Mouse (Mus musculus): ENCODE measurements around the gene Gria4. TPM values are rescaled to one million over a fixed set of nuclear protein-coding genes. Genes with fewer than 3 reads are reported as not detected.

Gria4 gene
- polyA plus RNA-seq, 1 experiment from 2014 or later = 36.8 TPM

GRCm38 (mm10) chr9:4631910-4632309, 164.1 kb downstream of the Gria4 start:
- no peak for ATAC-seq
- Histone ChIP-seq H3K9ac (ENCODE audit: low read depth, low read length) (no peak overlapping the region), H3K4me3 (ENCODE audit: low read depth, low read length) (no peak overlapping the region), H3K4me1 (ENCODE audit: control insufficient read depth, insufficient read depth, low read length) (no peaks in the 10 kb centered on the region), H3K27me3 (ENCODE audit: control insufficient read depth, insufficient read depth, low read depth, low read length) (no peaks in the 10 kb centered on the region), H3K36me3 (ENCODE audit: control insufficient read depth, insufficient read depth, low read length) (no peaks in the 10 kb centered on the region), H3K9me3 (replicated peaks; ENCODE audit: control insufficient read depth, low read length, poor library complexity, severe bottlenecking) (no peaks in the 10 kb centered on the region), H3K4me2 (ENCODE audit: low read length) (no peak overlapping the region), H3K27ac (ENCODE audit: low read length) (no peak overlapping the region)
- WGBS = 85% methylated on average over 4 of the region's 4 CpGs

- Histone ChIP-seq H3K27me3 (ENCODE audit: control insufficient read depth, insufficient read depth, low read depth, low read length) (no peaks in the 10 kb centered on the region), H3K4me3 (ENCODE audit: low read depth, low read length) (no peak overlapping the region), H3K9ac (ENCODE audit: low read depth, low read length) (no peak overlapping the region), H3K36me3 (ENCODE audit: control insufficient read depth, insufficient read depth, low read length) (no peaks in the 10 kb centered on the region), H3K27ac (ENCODE audit: low read length) (no peak overlapping the region), H3K4me2 (ENCODE audit: low read length) (no peak overlapping the region), H3K9me3 (replicated peaks; ENCODE audit: control insufficient read depth, low read length, poor library complexity, severe bottlenecking) (no peaks in the 10 kb centered on the region), H3K4me1 (ENCODE audit: control insufficient read depth, insufficient read depth, low read length) (no peaks in the 10 kb centered on the region)
- ATAC-seq = no peak
Measured at GRCm38 (mm10) chr9:4615286-4615685, 180.7 kb downstream of the Gria4 start.

GRCm38 (mm10) chr9:4605354-4605753, 190.7 kb downstream of the Gria4 start:
- Histone ChIP-seq H3K9me3 (replicated peaks; ENCODE audit: control insufficient read depth, low read length, poor library complexity, severe bottlenecking) (no peaks in the 10 kb centered on the region), H3K27me3 (ENCODE audit: control insufficient read depth, insufficient read depth, low read depth, low read length) (no peaks in the 10 kb centered on the region), H3K4me3 (ENCODE audit: low read depth, low read length) (no peak overlapping the region), H3K9ac (ENCODE audit: low read depth, low read length) (no peak overlapping the region), H3K27ac (ENCODE audit: low read length) (no peak overlapping the region), H3K4me1 (ENCODE audit: control insufficient read depth, insufficient read depth, low read length) (no peaks in the 10 kb centered on the region; the same call in 1 of the 2 replicates), H3K36me3 (ENCODE audit: control insufficient read depth, insufficient read depth, low read length) (no peaks in the 10 kb centered on the region), H3K4me2 (ENCODE audit: low read length) (no peak overlapping the region)
- 70% methylated on average over 3 of the region's 3 CpGs for WGBS
- ATAC-seq = no peak

- Histone ChIP-seq H3K4me2 (ENCODE audit: low read length) (no peak overlapping the region), H3K36me3 (ENCODE audit: control insufficient read depth, insufficient read depth, low read length) (no peaks in the 10 kb centered on the region), H3K9ac (ENCODE audit: low read depth, low read length) (no peak overlapping the region), H3K9me3 (replicated peaks; ENCODE audit: control insufficient read depth, low read length, poor library complexity, severe bottlenecking) (no peaks in the 10 kb centered on the region), H3K27ac (ENCODE audit: low read length) (no peak overlapping the region), H3K27me3 (ENCODE audit: control insufficient read depth, insufficient read depth, low read depth, low read length) (no peaks in the 10 kb centered on the region), H3K4me3 (ENCODE audit: low read depth, low read length) (no peak overlapping the region), H3K4me1 (ENCODE audit: control insufficient read depth, insufficient read depth, low read length) (no peaks in the 10 kb centered on the region; the same call in 1 of the 2 replicates)
- no peak for ATAC-seq
Measured at GRCm38 (mm10) chr9:4604236-4604635, 191.8 kb downstream of the Gria4 start.

GRCm38 (mm10) chr9:4601788-4602187, 194.2 kb downstream of the Gria4 start:
- H3K4me3 ChIP-seq (ENCODE audit: low read depth, low read length) = no peak overlapping the region
- H3K27ac ChIP-seq (ENCODE audit: low read length) = no peak overlapping the region
- ATAC-seq = no peak
- no peaks in the 10 kb centered on the region for H3K27me3 ChIP-seq (ENCODE audit: control insufficient read depth, insufficient read depth, low read depth, low read length)
- H3K4me2 ChIP-seq (ENCODE audit: low read length) = no peak overlapping the region
- H3K4me1 ChIP-seq (ENCODE audit: control insufficient read depth, insufficient read depth, low read length) = no peaks in the 10 kb centered on the region; the same call in 1 of the 2 replicates
- H3K9me3 ChIP-seq (replicated peaks; ENCODE audit: control insufficient read depth, low read length, poor library complexity, severe bottlenecking) = no peaks in the 10 kb centered on the region
- no peaks in the 10 kb centered on the region for H3K36me3 ChIP-seq (ENCODE audit: control insufficient read depth, insufficient read depth, low read length)
- 93% methylated on average over 2 of the region's 2 CpGs for WGBS
- H3K9ac ChIP-seq (ENCODE audit: low read depth, low read length) = no peak overlapping the region

GRCm38 (mm10) chr9:4573596-4573995, 222.4 kb downstream of the Gria4 start:
- WGBS = 83% methylated on average over 5 of the region's 5 CpGs
- Histone ChIP-seq H3K9ac (ENCODE audit: low read depth, low read length) (no peak overlapping the region), H3K27ac (ENCODE audit: low read length) (no peak overlapping the region), H3K4me2 (ENCODE audit: low read length) (no peak overlapping the region), H3K9me3 (replicated peaks; ENCODE audit: control insufficient read depth, low read length, poor library complexity, severe bottlenecking) (no peaks in the 10 kb centered on the region), H3K36me3 (ENCODE audit: control insufficient read depth, insufficient read depth, low read length) (no peaks in the 10 kb centered on the region), H3K4me1 (ENCODE audit: control insufficient read depth, insufficient read depth, low read length) (no peaks in the 10 kb centered on the region), H3K27me3 (ENCODE audit: control insufficient read depth, insufficient read depth, low read depth, low read length) (no peaks in the 10 kb centered on the region), H3K4me3 (ENCODE audit: low read depth, low read length) (no peak overlapping the region)
- ATAC-seq = no peak

GRCm38 (mm10) chr9:4555415-4555959, 240.5 kb downstream of the Gria4 start:
- no peak overlapping the region for H3K4me3 ChIP-seq (ENCODE audit: low read depth, low read length)
- no peak overlapping the region for H3K4me2 ChIP-seq (ENCODE audit: low read length)
- peak; percentile 72 for ATAC-seq
- H3K4me1 ChIP-seq (ENCODE audit: control insufficient read depth, insufficient read depth, low read length) = no peaks in the 10 kb centered on the region
- H3K9me3 ChIP-seq (replicated peaks; ENCODE audit: control insufficient read depth, low read length, poor library complexity, severe bottlenecking) = no peaks in the 10 kb centered on the region
- H3K9ac ChIP-seq (ENCODE audit: low read depth, low read length) = no peak overlapping the region
- H3K27me3 ChIP-seq (ENCODE audit: control insufficient read depth, insufficient read depth, low read depth, low read length) = no peaks in the 10 kb centered on the region
- H3K36me3 ChIP-seq (ENCODE audit: control insufficient read depth, insufficient read depth, low read length) = no peaks in the 10 kb centered on the region
- no peak overlapping the region for H3K27ac ChIP-seq (ENCODE audit: low read length)
- 40% methylated on average over 4 of the region's 4 CpGs for WGBS

GRCm38 (mm10) chr9:4539218-4539617, 256.8 kb downstream of the Gria4 start:
- 89% methylated on average over 1 of the region's 1 CpGs for WGBS
- no peak for ATAC-seq

GRCm38 (mm10) chr9:4536514-4537150, 259.4 kb downstream of the Gria4 start:
- Histone ChIP-seq H3K4me1 (ENCODE audit: control insufficient read depth, insufficient read depth, low read length) (no peaks in the 10 kb centered on the region), H3K4me2 (ENCODE audit: low read length) (no peak overlapping the region), H3K9me3 (replicated peaks; ENCODE audit: control insufficient read depth, low read length, poor library complexity, severe bottlenecking) (no peaks in the 10 kb centered on the region), H3K27ac (ENCODE audit: low read length) (no peak overlapping the region), H3K4me3 (ENCODE audit: low read depth, low read length) (no peak overlapping the region), H3K27me3 (ENCODE audit: control insufficient read depth, insufficient read depth, low read depth, low read length) (no peaks in the 10 kb centered on the region), H3K9ac (ENCODE audit: low read depth, low read length) (no peak overlapping the region), H3K36me3 (ENCODE audit: control insufficient read depth, insufficient read depth, low read length) (no peaks in the 10 kb centered on the region)
- 92% methylated on average over 6 of the region's 6 CpGs for WGBS
- peak; percentile 51; the same call in 1 of the 2 replicates for ATAC-seq

More at GRCm38 (mm10) chr9:4539218-4539617, 256.8 kb downstream of the Gria4 start:
- no peaks in the 10 kb centered on the region for H3K9me3 ChIP-seq (replicated peaks; ENCODE audit: control insufficient read depth, low read length, poor library complexity, severe bottlenecking)
- H3K4me3 ChIP-seq (ENCODE audit: low read depth, low read length) = no peak overlapping the region
- no peak overlapping the region for H3K27ac ChIP-seq (ENCODE audit: low read length)
- H3K27me3 ChIP-seq (ENCODE audit: control insufficient read depth, insufficient read depth, low read depth, low read length) = no peaks in the 10 kb centered on the region
- no peaks in the 10 kb centered on the region for H3K4me1 ChIP-seq (ENCODE audit: control insufficient read depth, insufficient read depth, low read length)
- H3K9ac ChIP-seq (ENCODE audit: low read depth, low read length) = no peak overlapping the region
- no peak overlapping the region for H3K4me2 ChIP-seq (ENCODE audit: low read length)
- H3K36me3 ChIP-seq (ENCODE audit: control insufficient read depth, insufficient read depth, low read length) = no peaks in the 10 kb centered on the region

All from midbrain, embryonic 16.5 days (tissue).